Mouse (Mus musculus) lung, postnatal 36 days (tissue): Measurements from ENCODE around the gene Dnah10.
"Not testable (repeated sequence)": the region's sequence is repeated elsewhere in the genome, so short reads cannot be mapped to it uniquely, and the experiment has no call there.

Source experiments
- DNase-seq: peaks from one replicate; pipeline ENCODE4 v3.0.0; 2022; ENCODE audit warnings: mixed read lengths

Gene Dnah10

DNA sequence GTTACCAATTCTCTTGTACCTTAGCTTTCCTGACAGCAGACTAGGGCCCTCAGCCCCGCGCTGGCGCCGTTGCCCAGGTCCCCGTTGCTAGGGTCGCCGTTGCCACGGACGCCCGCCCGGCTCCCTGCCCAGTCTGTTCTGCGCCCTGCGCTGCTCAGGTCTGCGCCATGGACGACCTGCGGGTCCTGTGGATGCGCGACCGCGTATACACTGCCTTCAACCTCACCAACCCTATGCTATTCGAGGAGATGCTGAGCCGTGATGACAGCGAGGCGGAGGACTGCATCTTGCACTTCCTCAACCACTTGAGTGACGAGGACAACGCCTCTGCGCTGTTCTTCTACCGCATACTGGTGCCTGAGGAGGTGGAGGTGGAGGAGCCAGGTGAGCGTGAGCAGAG, at the start of gene Dnah10:
Dnah10 (plus strand) TSS at position 89 of the 400 bp plus-strand sequence.
- DNase-seq = no peak

DNA sequence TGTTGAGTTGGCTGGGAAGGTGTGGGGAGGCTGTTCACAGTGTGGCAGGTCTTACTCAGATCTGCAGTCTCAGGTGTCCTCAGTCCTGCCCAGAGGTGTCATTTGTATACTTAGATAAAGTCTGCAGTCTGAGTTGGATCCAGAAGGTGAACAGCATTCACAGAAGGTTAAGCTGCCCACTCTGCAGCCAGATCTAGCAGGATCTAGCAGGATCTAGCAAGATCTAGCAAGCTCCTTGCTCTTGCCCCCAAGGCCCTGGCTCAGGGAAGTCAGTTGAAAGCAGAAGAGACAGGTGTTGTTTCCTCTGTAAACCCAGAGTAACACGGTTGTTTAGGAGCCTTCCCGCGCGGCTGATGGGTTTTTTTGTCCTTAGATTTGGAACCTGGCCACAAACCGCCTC, 11.1 kb upstream of the Dnah10 start:
- DNase-seq = no peak

DNA sequence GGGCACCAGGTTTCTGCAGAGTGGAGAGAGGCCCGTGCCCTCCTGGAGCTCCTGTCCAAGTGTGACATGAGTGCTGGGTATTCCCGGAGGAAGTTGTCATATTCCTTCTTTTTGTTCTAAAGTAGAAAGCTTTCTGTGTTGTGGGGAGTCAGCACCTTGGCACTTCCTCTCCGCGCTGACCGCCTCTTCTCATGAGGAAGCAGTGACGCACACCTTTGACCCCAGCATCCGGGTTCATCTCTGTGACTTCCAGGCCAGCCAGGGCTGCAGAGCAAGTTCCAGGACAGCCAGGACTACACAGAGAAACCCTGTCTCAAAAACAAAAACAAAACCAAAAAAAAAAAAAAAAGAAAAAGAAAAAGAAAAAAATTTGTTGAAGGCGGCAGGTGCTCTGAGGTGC, 9.8 kb upstream of the Dnah10 start:
- peak; percentile 26 for DNase-seq

DNA sequence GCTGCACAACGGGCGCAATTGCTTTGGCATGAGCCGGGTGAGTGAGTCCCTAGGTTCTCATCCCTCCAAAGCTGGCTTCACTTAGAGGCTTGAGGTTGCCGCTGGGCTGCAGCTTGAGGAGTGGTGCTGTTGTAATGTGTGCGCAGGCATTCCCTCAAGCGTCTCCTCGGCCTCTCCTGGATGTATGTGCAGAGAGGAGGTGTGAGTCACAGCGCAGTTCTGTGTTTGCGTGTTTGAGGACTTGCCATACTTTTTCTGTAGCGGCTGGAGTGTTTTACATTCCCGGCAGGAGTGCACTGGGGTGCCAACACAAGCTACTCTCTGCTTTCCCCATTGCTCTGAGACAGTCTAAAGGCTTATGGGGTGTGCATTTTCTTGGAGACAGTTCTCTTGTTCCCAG, 6.9 kb upstream of the Dnah10 start:
- DNase-seq = no peak

DNA sequence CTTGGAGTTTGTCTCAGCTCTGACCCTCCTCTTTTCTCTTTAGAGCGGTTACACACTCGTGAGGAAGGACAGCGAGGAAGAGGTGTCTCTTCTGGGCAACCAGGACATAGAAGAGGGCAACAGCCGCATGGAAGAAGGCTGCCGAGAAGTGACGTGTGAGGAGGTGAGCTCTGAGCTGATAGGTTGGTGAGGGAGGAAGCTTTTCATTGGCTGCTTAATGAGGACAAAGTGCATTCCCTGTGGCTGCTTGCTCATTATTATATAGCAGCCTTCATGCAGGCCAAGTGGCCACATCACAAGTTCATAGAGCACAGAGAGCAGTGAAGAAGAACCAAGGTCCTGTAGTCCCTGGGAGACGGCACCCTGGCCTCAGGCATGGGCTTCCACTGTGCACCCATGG, 6.5 kb upstream of the Dnah10 start:
- DNase-seq = no peak

DNA sequence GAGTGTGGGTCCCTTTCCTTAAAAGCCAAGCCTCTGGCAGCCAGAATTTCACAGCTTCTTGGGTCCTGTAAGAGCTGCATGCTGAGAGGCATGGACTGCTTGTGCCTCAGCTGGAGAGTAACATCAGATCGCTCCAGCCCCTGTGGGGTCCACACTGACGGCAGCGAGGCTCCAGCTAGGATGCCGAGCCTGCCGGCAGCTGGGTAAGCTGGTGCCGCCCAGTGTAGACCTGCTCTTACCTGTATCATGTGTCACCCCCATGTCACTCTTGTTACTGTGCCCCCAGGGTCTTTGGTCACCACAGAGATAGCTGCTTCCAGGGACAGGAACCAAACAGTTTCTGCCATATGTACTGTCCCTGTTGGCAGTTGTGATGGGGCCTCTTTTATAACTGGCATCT, 1.8 kb upstream of the Dnah10 start:
- DNase-seq = no peak

DNA sequence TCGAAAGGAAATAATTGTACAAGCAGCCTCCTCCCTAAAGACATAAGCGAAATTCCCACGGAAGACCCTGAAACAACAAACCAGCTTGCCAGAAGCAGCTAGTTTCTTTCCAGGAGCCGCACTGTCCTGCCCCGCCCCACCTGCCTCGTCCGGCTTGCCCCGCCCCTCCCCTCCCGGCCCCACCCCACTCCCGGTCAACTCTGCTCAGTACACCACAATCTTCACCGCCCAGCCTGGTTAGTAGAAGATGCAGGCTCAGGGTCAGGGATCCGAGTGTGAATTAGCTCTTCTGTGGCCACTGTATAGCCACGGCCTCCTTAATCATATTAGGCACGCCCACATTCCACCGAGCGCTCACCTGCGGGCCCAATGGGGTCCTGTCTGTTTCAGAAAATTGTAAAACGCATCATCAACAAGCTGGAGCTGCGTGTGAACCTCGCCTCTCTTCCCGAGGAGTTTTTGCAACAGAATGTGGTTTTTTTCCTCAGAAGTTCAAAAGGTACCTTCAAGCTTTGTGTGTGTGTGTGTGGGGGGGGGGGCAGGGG, 4.8 kb downstream of the Dnah10 start:
- no peak for DNase-seq

DNA sequence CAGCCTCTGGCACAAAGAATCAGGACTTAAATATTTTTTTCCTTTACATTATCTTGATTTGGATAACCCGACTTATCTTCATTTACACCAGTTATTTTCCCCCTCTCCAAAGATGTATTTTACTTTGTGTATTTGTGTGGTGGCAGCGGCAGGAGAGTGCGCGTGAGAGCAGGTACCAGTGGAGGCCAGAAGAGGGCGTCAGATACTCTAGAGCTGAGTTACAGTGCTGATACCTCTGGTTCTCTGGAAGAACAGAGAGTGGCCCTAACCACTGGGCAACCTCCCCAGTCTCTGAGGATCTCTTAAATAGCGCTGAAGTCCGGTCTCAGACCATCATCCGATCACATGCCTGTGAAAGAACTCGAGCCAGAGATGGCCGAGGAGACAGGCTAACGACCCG, 9.1 kb downstream of the Dnah10 start:
- DNase-seq = no peak

DNA sequence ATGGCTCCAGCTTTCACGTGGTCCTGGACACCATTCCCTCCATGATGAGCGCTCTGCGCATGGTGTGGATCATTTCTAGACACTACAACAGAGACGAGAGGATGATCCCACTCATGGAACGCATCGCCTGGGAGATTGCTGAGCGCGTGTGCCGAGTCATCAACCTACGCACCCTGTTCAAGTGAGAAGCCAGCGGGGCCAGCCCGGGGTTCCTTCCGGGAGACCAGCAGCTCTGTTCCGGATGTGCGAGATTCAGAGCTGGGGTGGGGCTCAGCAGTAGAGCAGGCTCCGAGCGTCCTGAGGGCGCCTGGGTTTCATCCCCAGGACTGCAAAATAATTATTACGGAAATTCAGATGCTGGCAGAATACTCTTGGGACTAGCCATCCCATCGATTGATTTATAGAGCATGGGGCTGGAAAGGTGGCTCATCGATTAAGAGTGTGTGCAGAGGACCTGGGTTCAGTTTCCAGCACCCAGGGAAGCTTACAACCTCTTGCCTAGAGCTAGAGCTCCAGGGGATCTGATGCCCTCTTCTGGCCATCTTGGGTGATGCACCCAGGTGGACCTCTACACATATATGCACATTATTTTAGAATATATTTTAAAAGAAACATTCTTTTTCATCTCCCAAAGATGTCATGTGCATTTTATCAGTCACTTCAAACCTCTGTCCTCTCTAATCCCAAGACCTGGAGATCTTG, 17.2 kb downstream of the Dnah10 start:
- no peak for DNase-seq

DNA sequence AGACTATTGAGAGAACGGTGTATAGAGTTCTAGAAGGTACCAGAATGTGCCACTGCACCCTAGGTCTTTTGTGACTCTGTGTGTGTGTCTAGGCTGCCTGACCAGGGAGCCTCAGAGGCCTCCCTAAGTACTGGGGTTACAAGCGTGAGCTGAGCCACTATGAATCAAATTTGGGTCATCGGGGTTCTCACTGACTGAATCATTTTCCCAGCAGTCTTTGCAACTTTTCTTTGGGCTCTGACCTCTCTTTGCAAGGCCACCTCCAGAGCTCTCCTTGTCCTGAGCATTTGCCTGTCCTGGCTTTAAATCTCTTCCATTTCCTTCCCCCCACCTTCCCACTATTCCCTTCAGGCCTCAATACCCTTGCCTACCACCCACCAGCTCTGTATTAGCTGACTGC, 19.0 kb downstream of the Dnah10 start:
- no peak for DNase-seq

DNA sequence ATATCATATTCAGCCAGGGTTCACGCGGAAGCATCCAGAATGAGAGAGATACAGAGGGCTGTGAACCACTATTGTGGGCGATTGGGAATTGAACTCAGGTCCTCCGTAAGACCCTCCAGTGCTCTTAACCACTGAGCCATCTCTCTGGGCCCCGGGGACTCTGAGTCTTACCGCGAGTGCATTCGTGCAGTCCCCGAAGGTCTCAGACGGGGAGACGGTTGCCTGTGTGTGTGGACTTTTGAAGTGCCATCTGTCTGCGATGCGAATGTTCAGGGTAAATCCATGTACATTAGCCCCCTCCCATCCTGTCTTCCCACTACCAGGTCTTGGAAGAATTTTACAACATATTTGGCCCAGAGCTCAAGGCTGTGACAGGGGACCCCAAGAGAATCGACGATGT, 21.3 kb downstream of the Dnah10 start:
- DNase-seq = no peak

DNA sequence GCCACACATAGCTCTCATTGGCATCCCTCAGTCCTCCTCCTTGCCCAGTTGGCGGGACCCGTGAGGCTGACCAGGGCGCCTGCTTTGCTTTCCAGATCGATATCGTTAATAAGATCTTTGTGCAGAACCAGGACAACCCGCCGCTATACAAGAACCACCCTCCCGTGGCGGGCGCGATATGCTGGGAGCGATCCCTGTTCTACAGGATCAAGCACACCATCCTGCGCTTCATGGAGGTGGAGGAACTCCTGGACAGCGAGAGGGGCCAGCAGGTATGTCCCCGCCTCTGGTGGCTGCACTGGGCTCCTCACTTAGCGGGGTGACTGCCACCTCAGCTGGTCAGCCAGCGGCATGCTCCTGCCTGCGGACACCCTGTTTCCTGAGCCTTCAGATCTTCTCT, 23.4 kb downstream of the Dnah10 start:
- no peak for DNase-seq

DNA sequence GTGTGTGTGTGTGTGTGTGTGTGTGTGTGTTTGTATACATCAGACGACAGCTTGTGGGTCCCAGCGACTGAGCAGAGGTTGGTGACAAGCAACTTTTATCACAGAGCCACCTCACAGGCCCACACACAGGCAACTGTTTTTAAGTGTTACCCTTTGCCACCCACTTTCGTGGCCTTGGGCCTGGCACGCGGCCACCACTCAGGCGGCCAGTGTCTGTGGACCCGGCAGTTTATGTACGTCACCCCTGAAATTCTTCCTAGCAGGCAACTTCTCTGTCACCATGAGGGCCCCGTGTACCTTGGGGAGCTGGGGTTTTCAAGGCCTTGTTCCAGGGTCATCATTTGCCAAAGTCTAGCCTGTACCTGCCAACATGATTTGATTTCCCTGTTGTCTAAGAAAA, 26.8 kb downstream of the Dnah10 start:
- no peak for DNase-seq

DNA sequence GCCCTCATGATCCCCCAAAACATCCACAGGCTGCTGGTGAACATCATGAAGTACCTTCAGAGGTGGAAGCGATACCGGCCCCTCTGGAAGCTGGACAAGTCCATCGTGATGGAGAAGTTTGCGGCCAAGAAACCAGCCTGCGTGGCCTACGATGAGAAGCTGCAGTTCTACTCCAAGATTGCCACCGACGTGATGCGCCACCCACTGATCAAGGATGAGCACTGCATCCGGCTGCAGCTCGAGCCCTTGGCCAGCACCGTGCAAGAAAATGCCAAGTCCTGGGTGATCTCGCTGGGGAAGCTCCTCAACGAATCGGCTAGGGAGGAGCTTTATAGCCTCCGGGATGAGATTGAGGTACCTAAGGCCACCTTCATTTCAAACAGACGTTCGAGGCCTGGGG, 36.1 kb downstream of the Dnah10 start:
- DNase-seq = no peak

DNA sequence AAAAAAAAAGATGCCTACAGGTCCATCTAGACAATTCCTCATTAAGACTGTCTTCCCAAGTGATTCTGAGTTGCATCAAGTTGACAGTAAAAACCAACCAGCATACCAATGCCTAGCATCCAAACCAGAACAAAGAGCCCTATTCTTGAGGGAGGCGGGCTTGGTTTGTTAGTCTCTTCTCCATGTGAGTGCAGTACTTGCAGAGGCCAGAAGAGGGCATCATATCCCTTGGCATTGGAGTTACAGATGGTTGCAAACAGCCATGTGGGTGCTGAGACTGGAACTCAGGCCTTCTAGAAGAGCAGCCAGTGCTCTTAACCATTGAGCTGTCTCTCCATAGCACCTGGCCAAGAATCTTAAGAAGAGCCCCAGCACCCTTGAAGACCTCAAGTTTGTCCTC, 36.9 kb downstream of the Dnah10 start:
- no peak for DNase-seq

DNA sequence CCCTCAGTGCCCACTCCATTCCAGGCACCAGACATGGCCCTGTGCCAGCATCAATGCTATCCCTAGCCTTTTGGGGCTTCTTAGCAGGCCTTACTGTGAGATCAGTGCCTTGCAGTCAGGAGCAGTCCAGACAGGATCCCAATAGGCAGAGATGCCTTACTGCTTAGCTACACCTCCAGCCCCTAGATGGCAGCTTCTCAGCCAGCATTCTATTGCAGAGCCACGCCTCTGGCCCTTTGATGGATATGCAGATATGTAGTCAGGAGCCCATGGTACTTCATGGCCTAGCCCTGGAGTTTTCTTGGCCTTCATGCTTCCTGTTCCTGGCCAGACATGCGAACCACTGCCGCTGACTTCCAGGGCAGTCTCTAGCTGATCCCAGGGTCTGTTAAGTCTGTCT, 49.7 kb downstream of the Dnah10 start:
- no peak for DNase-seq

DNA sequence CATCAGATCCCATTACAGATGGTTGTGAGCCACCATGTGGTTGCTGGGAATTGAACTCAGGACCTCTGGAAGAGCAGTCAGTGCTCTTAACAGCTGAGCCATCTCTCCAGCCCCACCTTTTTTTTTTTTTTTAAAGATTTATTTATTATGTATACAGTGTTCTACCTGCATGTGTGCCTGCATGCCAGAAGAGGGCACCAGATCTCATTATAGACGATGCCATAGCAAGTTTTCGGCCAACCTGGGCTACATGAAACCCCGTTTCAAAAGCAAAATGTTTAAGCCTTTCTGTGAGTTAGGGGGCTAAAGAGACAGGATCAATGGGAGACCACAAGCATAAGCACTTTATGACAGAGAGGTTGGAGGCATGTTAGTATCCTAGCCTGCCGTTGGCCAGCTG, 51.4 kb downstream of the Dnah10 start:
- DNase-seq = not testable (repeated sequence)

DNA sequence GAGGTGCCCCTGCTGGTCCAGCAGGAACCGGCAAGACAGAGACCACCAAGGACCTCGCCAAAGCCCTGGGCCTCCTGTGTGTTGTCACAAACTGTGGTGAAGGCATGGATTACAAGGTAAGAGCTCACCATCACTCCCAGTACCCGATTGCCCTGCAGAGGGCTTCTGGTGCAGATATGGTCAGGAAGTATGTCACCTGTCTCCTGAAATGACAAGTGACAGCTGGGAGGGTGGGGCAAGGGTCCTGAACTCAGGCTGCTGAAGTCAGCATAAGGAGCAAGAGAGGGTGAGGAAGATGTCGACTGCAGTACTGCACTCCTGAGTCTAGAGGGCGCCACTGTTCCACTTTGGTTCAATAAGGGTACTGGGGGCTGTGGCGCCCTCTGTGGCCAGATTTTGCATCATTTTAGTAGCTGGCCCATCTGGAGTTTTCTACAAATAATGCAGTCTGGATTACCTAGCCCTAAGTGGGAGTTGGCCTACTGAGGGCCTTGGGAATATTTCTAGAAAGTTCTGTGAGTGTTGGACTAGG, 52.4 kb downstream of the Dnah10 start:
- peak; percentile 78 for DNase-seq

DNA sequence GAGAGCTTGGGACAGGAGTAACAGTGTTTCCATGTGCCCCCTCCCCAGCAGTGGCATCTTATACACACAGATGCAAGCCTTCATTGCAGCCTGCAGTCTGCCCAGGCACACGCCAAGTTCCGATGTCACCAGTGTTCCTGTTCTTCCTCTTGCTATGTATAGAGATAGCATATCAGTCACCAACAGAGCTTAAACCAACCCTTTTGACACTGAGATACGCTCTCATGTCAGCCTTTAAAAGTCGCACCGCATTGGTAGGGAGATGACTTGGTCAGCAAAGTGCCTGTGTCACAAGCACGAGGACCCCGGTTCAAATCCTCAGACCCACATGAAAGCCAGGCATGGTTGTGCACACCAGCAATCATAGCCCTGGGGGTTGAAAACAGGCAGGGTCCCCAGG, 55.0 kb downstream of the Dnah10 start:
- no peak for DNase-seq

DNA sequence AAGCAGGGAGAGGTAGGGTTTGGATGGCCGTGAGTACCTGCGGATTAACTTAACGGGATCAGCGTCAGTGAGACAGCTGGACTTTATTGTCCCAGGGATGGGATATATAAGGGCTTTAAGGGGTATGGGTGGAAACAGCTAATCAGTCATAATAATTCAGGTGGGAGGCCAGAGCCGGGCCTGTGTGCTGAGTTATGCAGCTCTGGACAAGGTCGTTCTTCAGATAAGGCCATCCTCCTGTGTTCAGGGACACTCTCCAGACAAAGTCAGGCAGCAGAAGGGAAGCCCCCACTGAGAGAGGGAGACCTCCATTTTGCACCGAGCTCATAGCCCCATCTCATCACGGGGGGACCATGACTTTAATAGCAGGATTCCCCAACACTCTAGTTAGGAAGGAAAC, 56.8 kb downstream of the Dnah10 start:
- no peak for DNase-seq

DNA sequence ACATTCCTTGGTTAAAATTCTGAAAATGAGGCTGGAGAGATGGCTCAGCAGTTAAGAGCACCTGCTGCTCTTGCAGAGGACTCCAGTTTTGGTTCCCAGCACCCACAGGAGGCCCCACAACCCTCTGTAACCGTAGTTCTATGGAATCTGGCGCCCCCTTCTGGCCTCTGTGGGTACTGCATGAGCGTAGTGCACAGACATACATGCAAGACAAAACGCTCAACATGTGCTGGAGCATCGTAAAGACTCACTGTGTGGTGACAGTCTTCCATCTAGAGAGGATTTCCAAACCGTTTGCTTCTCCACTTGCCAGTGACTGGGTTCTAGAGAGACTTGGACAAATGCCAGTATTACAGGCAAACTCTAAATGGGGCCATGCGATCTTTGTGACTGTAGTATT, 60.8 kb downstream of the Dnah10 start:
- no peak for DNase-seq

DNA sequence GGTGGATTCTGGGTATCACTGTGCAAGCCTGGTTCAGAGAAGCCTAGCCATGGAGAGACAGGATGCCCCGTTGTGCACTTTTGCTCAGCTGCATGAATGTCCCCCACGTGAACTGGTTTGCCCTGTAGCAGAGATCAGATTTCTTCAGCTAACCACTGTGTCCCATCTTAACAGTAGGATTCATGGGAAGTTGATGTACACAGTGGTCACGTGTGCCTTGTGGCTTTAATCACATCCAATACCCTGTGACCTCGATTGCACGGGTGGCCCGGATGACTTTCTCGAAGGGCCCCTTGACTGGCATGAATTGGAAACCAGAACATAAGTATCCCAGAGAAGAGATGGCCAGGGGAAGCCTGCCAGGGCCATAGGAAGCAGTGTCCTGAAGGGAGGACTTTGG, 67.2 kb downstream of the Dnah10 start:
- DNase-seq = no peak

DNA sequence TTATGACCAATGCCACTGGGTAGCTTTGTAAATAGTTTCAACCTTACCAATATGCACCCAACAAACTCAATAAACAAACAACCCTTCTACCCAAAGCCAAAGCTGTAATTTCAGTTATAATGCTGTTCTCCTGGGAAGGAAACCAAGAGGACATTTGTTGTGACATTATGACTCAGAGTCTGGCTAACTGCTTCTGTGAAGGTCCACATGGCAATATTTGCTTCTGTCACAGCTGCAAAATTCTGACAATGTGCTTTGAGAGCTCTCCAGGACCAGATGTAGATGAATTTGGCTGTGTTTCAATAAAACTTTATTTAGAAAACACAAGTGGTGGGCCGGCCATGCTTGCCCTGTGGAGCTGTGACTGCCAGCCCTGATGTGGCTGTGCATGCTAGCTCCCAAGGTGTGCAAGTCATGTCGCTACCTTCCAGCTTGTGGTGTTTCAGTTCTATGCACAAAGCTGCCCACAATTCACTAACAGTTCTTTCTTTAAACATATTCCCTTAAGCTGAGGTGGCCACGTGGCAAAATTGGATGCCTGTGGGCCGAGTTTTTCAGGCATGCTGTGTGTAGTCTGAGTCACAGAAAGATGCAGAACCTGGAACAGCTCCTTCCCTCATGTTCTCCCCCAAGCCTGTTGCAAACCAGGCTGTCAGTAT, 85.0 kb downstream of the Dnah10 start:
- DNase-seq = peak; percentile 69

DNA sequence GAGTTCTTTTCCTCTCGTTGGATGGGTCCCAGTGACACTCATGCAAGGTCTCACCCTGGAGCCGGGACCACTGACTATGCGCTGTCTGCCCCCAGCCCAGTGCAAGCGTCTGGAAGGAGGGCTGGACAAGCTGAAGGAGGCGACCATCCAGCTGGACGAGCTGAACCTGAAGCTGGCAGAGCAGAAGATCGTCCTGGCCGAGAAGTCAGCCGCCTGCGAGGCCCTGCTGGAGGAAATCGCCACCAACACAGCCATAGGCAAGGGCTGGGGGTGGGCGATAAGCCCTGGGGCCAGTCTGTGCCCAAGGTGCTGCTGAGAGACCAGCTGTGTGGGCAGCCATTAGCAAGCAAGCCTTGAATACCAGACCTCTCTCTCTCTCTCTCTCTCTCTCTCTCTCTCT, 87.6 kb downstream of the Dnah10 start:
- DNase-seq = no peak

DNA sequence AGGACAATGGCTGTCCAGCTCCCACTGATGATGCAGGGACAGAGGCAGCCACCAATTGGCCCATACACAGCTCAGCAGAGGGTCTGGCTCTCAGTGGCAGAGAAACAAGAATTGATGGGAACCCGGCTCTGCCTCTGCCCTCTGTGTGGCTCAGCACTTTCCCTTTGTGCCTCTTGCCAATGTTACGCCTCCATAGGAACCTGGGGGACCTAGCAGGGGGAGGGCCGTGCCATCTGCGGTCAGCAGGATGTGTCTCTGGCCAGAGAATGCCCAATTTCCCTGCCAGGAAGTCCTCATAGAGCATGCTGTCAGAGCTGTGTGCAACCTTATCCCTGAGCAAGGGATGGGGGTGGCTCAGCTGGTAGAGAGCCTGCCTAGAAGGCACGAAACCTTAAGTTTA, 89.9 kb downstream of the Dnah10 start:
- no peak for DNase-seq
